Mouse (Mus musculus) ES-E14 (cell line): ENCODE data around the gene Bpifa1. TPM values are rescaled to one million over a fixed set of nuclear protein-coding genes. Genes with fewer than 3 reads are reported as not detected.

Source experiments
- DNase-seq: peaks from one replicate; pipeline ENCODE4 v3.0.0-alpha.2; 2013; ENCODE audit warnings: low read depth, low spot score
- H3K27ac ChIP-seq: 2 replicates; pipeline ENCODE4 v1.5.1; 2012; ENCODE audit warnings: low read depth, mild to moderate bottlenecking, low read length, moderate library complexity, mixed read lengths; ENCODE audit not compliant: poor library complexity, insufficient read depth, severe bottlenecking
- H3K36me3 ChIP-seq: 2 replicates; pipeline ENCODE4 v1.6.1; 2012; ENCODE audit warnings: mild to moderate bottlenecking, low read length, moderate library complexity, mixed read lengths; ENCODE audit not compliant: control insufficient read depth, poor library complexity, insufficient read depth, severe bottlenecking
- H3K4me1 ChIP-seq, 2 experiments: fragments of 150-350 bp in 1 of 2; sonication (generic) in 1 of 2; 2 replicates each; pipeline ENCODE4 v1.6.1; 2012; ENCODE audit warnings: low read length in 2 of 2, mild to moderate bottlenecking in 1 of 2, mixed read lengths in 1 of 2; ENCODE audit not compliant: control insufficient read depth in 2 of 2, insufficient read depth in 2 of 2, poor library complexity in 1 of 2
- H3K4me3 ChIP-seq, 2 experiments: fragments of 150-350 bp in 1 of 2; sonication (generic) in 1 of 2; 2 replicates each; pipeline ENCODE4 v1.5.1; 2012; ENCODE audit warnings: low read length in 2 of 2, low read depth in 1 of 2, mild to moderate bottlenecking in 1 of 2, mixed read lengths in 1 of 2; ENCODE audit not compliant: insufficient read depth in 1 of 2, poor library complexity in 1 of 2, severe bottlenecking in 1 of 2
- H3K9ac ChIP-seq: 2 replicates; pipeline ENCODE4 v1.6.1; 2012; ENCODE audit warnings: low read depth, mild to moderate bottlenecking, low read length, mixed read lengths; ENCODE audit not compliant: poor library complexity, insufficient read depth, severe bottlenecking
- H3K9me3 ChIP-seq: fragments of 150-350 bp; sonication (generic); 2 replicates; pipeline ENCODE4 v1.6.1; 2012; ENCODE audit warnings: low read depth, mild to moderate bottlenecking, low read length; ENCODE audit not compliant: control insufficient read depth, insufficient read depth
- CHD2 ChIP-seq: IDR thresholded peaks from 2 replicates; pipeline ENCODE4 v1.6.1; 2014; ENCODE audit warnings: mild to moderate bottlenecking, low read depth, low read length, inconsistent platforms
- HCFC1 ChIP-seq: IDR thresholded peaks from 2 replicates; pipeline ENCODE4 v1.6.1; 2012; ENCODE audit warnings: low read length, inconsistent platforms, borderline replicate concordance; ENCODE audit not compliant: insufficient read depth
- MAFK ChIP-seq: IDR thresholded peaks from 2 replicates; pipeline ENCODE4 v1.6.1; 2014; ENCODE audit warnings: mild to moderate bottlenecking, low read depth, low read length, inconsistent platforms; ENCODE audit not compliant: insufficient read depth
- ZC3H11A ChIP-seq: IDR thresholded peaks from 2 replicates; pipeline ENCODE4 v1.6.1; 2012; ENCODE audit warnings: low read depth, mild to moderate bottlenecking, inconsistent platforms, low read length, borderline replicate concordance
- ZNF384 ChIP-seq: IDR thresholded peaks from 2 replicates; pipeline ENCODE4 v1.6.1; 2012; ENCODE audit warnings: low read depth, low read length, inconsistent platforms
- in situ Hi-C, 2 experiments: fragments of 600-800 bp; cut with MboI; formaldehyde crosslinking; loops; one replicate each; pipeline ENCODE4 v1.15.1; 2025; ENCODE audit warnings: low sequenced_read_pairs in 2 of 2, inconsistent platforms in 1 of 2; ENCODE audit not compliant: unreplicated experiment in 2 of 2
- total RNA-seq: library from RNA; depleted of rRNA; stranded (reverse); fragments of 300-350 nt; gene quantifications from 2 replicates; pipeline ENCODE4 v1.2.3, GENCODE M21; 2012; rRNA removed

Gene Bpifa1
- total RNA-seq, 1 experiment: not detected

DNA sequence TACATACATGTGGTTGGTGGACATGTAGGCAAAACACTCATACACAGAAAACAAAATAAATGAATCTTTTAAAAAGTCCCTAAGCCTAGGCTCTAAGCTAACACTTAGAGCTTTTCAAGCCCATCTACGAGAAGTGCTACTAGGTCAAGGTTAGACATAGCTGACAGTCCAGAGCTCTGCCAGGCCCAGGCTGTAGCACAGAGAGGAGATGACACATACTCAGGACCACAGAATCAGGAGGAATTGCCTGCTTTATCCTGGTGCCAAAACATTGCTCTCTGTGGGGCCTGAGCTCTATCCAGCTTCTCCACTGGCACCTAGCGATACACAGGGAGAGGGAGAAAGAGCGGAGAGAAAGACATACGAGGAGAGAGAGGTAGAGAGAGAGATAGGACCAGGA lies 50.4 kb downstream of the Bpifa1 start:
- no peak for TF ChIP-seq HCFC1
- no peak for TF ChIP-seq ZC3H11A
- no peak for TF ChIP-seq CHD2
- no peak for TF ChIP-seq MAFK
- TF ChIP-seq ZNF384: no peak
- in situ Hi-C loops: no loop called here
- DNase-seq: no peak
- no peak overlapping the region for H3K27ac ChIP-seq
- no peak overlapping the region for H3K9ac ChIP-seq
- no peak overlapping the region for H3K4me3 ChIP-seq
- no peaks in the 10 kb centered on the region for H3K4me1 ChIP-seq
- no peaks in the 10 kb centered on the region for H3K9me3 ChIP-seq
- H3K36me3 ChIP-seq: no peaks in the 10 kb centered on the region

DNA sequence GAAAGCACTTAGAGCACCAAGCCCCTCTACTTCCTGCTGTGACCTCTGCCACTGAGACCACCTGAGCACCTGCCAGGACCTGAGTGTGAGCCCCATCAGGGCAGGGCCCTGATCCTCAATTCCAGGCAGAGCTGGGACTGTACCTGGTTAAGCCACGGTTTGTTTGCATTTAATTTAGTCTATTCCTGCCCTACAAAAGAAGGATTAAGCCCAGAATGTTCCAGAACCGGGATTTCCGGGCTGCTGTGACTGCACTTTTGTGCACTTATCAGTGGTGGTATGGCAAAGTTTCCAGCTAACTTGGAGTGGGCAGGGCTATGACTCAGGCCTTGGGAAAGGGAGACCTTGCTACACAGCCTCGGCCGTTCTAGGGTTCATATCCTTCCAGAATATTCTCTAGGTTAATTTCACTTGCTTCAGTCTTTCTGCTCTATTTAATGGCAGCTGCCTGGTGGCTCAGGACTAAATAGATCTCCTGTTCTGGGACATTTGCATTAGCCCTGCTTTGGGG lies 51.4 kb downstream of the Bpifa1 start:
- Histone ChIP-seq H3K9me3 (no peaks in the 10 kb centered on the region), H3K36me3 (no peaks in the 10 kb centered on the region), H3K4me3 (no peak overlapping the region), H3K27ac (no peak overlapping the region), H3K4me1 (no peaks in the 10 kb centered on the region), H3K9ac (no peak overlapping the region)
- in situ Hi-C loops: no loop called here
- no peak for DNase-seq
- no peak for TF ChIP-seq ZC3H11A
- TF ChIP-seq MAFK: no peak
- TF ChIP-seq HCFC1: no peak
- TF ChIP-seq CHD2: no peak

DNA sequence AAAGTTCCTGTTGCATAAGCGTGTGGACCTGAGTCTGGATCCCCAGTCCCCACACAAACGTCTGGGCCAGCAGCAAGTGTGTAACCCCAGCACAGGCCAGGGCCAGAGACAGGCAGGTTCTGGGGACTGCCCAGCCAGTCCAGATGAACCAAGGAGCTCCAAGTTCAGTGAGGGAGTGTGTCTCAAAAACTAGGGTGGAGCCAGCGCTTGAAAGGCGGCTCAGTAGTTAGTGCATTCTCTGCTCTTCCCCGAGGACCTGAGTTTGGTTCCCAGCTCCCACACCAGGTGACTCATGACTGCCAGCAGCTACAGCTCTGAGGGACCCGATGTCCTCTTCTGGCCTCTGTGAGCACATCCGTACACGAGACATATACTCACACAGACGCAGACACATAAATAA lies 54.4 kb downstream of the Bpifa1 start:
- in situ Hi-C loops: no loop called here
- no peaks in the 10 kb centered on the region for H3K36me3 ChIP-seq
- no peak overlapping the region for H3K4me3 ChIP-seq
- H3K4me1 ChIP-seq: no peaks in the 10 kb centered on the region
- TF ChIP-seq CHD2 (no peak), ZC3H11A (no peak), ZNF384 (no peak), HCFC1 (no peak), MAFK (no peak)
- no peaks in the 10 kb centered on the region for H3K9me3 ChIP-seq
- no peak overlapping the region for H3K9ac ChIP-seq
- no peak overlapping the region for H3K27ac ChIP-seq
- DNase-seq: no peak

Other genes starting within 250 kb of the Bpifa1 start
- gene Bpifb6, start 242.5 kb upstream of the Bpifa1 start, total RNA-seq: not detected in 2 replicates
- gene Bpifb3, start 224.7 kb upstream of the Bpifa1 start, total RNA-seq: not detected in 2 replicates
- gene Bpifb4, start 204.7 kb upstream of the Bpifa1 start, total RNA-seq: not detected in 2 replicates
- not detected in 2 replicates for gene Bpifa6, start 167.9 kb upstream of the Bpifa1 start, total RNA-seq
- not detected in 2 replicates for gene Bpifa2, start 134.6 kb upstream of the Bpifa1 start, total RNA-seq
- gene Bpifa3, start 12.5 kb upstream of the Bpifa1 start, total RNA-seq: not detected in 2 replicates
- gene Bpifa5, start 19.7 kb downstream of the Bpifa1 start, total RNA-seq: not detected in 2 replicates
- gene Bpifb1, start 47.9 kb downstream of the Bpifa1 start, total RNA-seq: 0.11 and 0.18 TPM in 2 replicates
- gene Bpifb5, start 80.9 kb downstream of the Bpifa1 start, total RNA-seq: 0.36 TPM in 1 of 2 replicates, not detected in the other
- not detected in 2 replicates for gene Bpifb9a, start 115.0 kb downstream of the Bpifa1 start, total RNA-seq
- not detected in 2 replicates for gene Bpifb9b, start 164.3 kb downstream of the Bpifa1 start, total RNA-seq
- gene Cdk5rap1, start 230.1 kb downstream of the Bpifa1 start, total RNA-seq: 30.0 and 33.2 TPM in 2 replicates